In the genomic region with DNA sequence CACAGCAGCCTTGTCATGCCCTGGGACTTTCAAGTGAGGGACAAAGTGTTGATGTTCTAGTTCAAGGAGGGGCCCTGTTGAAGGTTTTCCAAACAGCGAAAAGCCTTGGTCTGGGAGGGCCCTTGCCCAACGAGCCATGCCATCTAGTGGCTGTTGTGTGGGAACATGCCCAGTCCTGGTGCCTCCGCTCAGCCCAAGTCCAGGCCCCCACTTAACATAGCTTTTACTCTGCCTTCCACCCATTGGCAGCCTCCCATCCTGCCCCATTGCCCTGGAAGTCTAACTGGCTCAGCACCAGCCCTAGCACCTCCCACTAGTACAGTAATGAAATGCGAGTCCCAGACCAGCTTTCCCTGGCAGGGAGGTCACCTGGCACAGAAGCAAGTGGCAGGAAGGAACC, we compare ENCODE assay signal across 9 mouse cellular contexts. TPM values are rescaled to one million over a fixed set of nuclear protein-coding genes. Genes with fewer than 3 reads are reported as not detected.
DNase-seq lines count a peak whose midpoint lies in the region; ATAC-seq and TF ChIP-seq lines count a peak whose summit lies in the region.
"Had no signal": no experiment of that assay in that cellular context is flagged by ENCODE, and none has a peak within 500 bp of the region (broad histone marks: within the 10 kb centered on the region; RNA-seq: fewer than 3 reads in every experiment).

No protein-coding gene starts in this region.

- no peak for TF ChIP-seq POLR2A in spleen, adult 2 months (IDR thresholded peaks at IDR 0.05; ENCODE audit: low read depth, low read length)
- no peak for TF ChIP-seq POLR2A in brain, embryonic 14.5 days (IDR thresholded peaks at IDR 0.05; ENCODE audit: borderline replicate concordance, extremely low read depth, insufficient read depth, insufficient read length, poor library complexity, severe bottlenecking)
- TF ChIP-seq POLR2A in testis, adult 2 months (IDR thresholded peaks at IDR 0.05; ENCODE audit: control insufficient read depth, low read depth, low read length): no peak

- DNase-seq in spleen, adult 2 months (ENCODE audit: low read depth in 1 of 2, low spot score in 2 of 2): peak in 1 of 2 experiments; percentile 31
- no peak for DNase-seq in spleen, adult 18-20 months
- DNase-seq in brain, embryonic 14.5 days (ENCODE audit: low read depth): peak; percentile 72
- DNase-seq in gastrocnemius, postnatal 14 days: peak; percentile 71
- peak; percentile 90 for DNase-seq in kidney, adult 18-20 months
- peak; percentile 68 for DNase-seq in lung, embryonic 14.5 days

- no peaks in the 10 kb centered on the region for H3K36me3 ChIP-seq in spleen, adult 2 months (ENCODE audit: control insufficient read depth, insufficient read depth, low read length)
- no peaks in the 10 kb centered on the region for H3K36me3 ChIP-seq in lung, embryonic 14.5 days (ENCODE audit: insufficient read depth)
- H3K36me3 ChIP-seq in testis, adult 2 months (ENCODE audit: control insufficient read depth, insufficient read depth, low read length): no peaks in the 10 kb centered on the region
- H3K36me3 ChIP-seq: neural tube, embryonic 12.5 days had no signal

- 26% methylated on average over 4 of the region's 4 CpGs for WGBS in spleen, adult 2 months
- WGBS in lung, embryonic 14.5 days: 14% methylated on average over 4 of the region's 4 CpGs

- peaks cover 7% of the 10 kb centered on the region; the same call in 1 of the 2 replicates for H3K4me1 ChIP-seq in spleen, adult 2 months (ENCODE audit: control insufficient read depth, insufficient read depth, insufficient read length)
- H3K4me1 ChIP-seq in lung, embryonic 14.5 days (ENCODE audit: insufficient read depth): 0 out of 2 replicates have a peak, but pooled peaks cover 6% of the 10 kb centered on the region
- no peaks in the 10 kb centered on the region; the same call in 1 of the 2 replicates for H3K4me1 ChIP-seq in testis, adult 2 months (ENCODE audit: control insufficient read depth, insufficient read depth, low read length)
- H3K4me1 ChIP-seq: neural tube, embryonic 12.5 days had no signal

- no peak overlapping the region for H3K4me2 ChIP-seq in lung, embryonic 14.5 days
- H3K4me2 ChIP-seq: neural tube, embryonic 12.5 days had no signal

- H3K9ac ChIP-seq in lung, embryonic 14.5 days: no peak overlapping the region
- H3K9ac ChIP-seq: neural tube, embryonic 12.5 days had no signal

- peak; percentile 42; the same call in 1 of the 2 replicates for TF ChIP-seq CTCF in spleen, adult 2 months (IDR thresholded peaks at IDR 0.05; ENCODE audit: extremely low read depth, insufficient read depth, insufficient read length, insufficient replicate concordance)
- TF ChIP-seq CTCF in brain, embryonic 14.5 days (IDR thresholded peaks at IDR 0.05; ENCODE audit: borderline replicate concordance, extremely low read depth, insufficient read depth, insufficient read length): peak; percentile 42; the same call in 1 of the 2 replicates
- peak; percentile 68 for TF ChIP-seq CTCF in lung, embryonic 14.5 days (IDR thresholded peaks at IDR 0.05; ENCODE audit: low read depth)
- peak; percentile 42; the same call in 1 of the 2 replicates for TF ChIP-seq CTCF in testis, adult 2 months (IDR thresholded peaks at IDR 0.05; ENCODE audit: control insufficient read depth, insufficient read depth, insufficient replicate concordance, low read depth, low read length)

- peak; percentile 45 for ATAC-seq in lung, embryonic 14.5 days (ENCODE audit: insufficient read depth)

- intact Hi-C loops in gastrocnemius, postnatal 14 days (cut with DNase I; ENCODE audit: low total_unique reads): no loop called here

- H3K4me3 ChIP-seq in spleen, adult 2 months (ENCODE audit: extremely low read depth, insufficient read depth, insufficient read length): no peak overlapping the region
- H3K4me3 ChIP-seq in lung, embryonic 14.5 days (ENCODE audit: low read depth, low read length): no peak overlapping the region
- H3K4me3 ChIP-seq in testis, adult 2 months (ENCODE audit: control insufficient read depth, low read depth, low read length): no peak overlapping the region
- H3K4me3 ChIP-seq: erythroblast, embryonic 14.5 days; neural tube, embryonic 12.5 days had no signal

- H3K9me3 ChIP-seq in lung, embryonic 14.5 days (ENCODE audit: low read depth, low read length): no peaks in the 10 kb centered on the region
- H3K9me3 ChIP-seq: neural tube, embryonic 12.5 days had no signal

- no peaks in the 10 kb centered on the region for H3K27me3 ChIP-seq in spleen, adult 2 months (ENCODE audit: control insufficient read depth, insufficient read depth, low read length)
- H3K27me3 ChIP-seq in lung, embryonic 14.5 days (ENCODE audit: insufficient read depth, low read length): no peaks in the 10 kb centered on the region
- no peaks in the 10 kb centered on the region for H3K27me3 ChIP-seq in testis, adult 2 months (ENCODE audit: control insufficient read depth, insufficient read depth, low read length)
- H3K27me3 ChIP-seq: neural tube, embryonic 12.5 days had no signal

- no peak overlapping the region for H3K27ac ChIP-seq in spleen, adult 2 months (ENCODE audit: insufficient read depth, low read length)
- no peak overlapping the region for H3K27ac ChIP-seq in lung, embryonic 14.5 days (ENCODE audit: low read depth)
- no peak overlapping the region for H3K27ac ChIP-seq in testis, adult 2 months (ENCODE audit: control insufficient read depth, insufficient read depth, low read depth, low read length)
- H3K27ac ChIP-seq: neural tube, embryonic 12.5 days had no signal

RNA-seq across cellular contexts. Expression of a gene that starts 3.2 kb away (rescaled TPM):
- 8.5 and 8.6 TPM in 2 replicates for polyA plus RNA-seq in spleen, adult 2 months (2012; rRNA removed)
- 10.7 and 12.2 TPM in 2 replicates for polyA plus RNA-seq in brain, embryonic 14.5 days (2012; rRNA removed)
- total RNA-seq in gastrocnemius, postnatal 14 days (2021): 1 to 10 TPM; 5.5 to 6.7 TPM
- 16.9 and 18.0 TPM in 2 replicates for polyA plus RNA-seq in lung, embryonic 14.5 days (2014; fragmentation: Nextera tagmentation; extraction: Ambion mirVana)
- 6.3 and 8.1 TPM in 2 replicates for polyA plus RNA-seq in testis, adult 2 months (2012; rRNA removed)

RNA-seq across cellular contexts. Expression of a gene that starts 25.0 kb away (rescaled TPM):
- polyA plus RNA-seq in spleen, adult 2 months (2012; rRNA removed): 187 and 226 TPM in 2 replicates
- polyA plus RNA-seq in brain, embryonic 14.5 days (2012; rRNA removed): 36.8 and 44.7 TPM in 2 replicates
- 1 to 10 TPM; 7.8 to 9.1 TPM for total RNA-seq in gastrocnemius, postnatal 14 days (2021)
- 48.9 and 54.0 TPM in 2 replicates for polyA plus RNA-seq in lung, embryonic 14.5 days (2014; fragmentation: Nextera tagmentation; extraction: Ambion mirVana)
- polyA plus RNA-seq in testis, adult 2 months (2012; rRNA removed): 240 and 255 TPM in 2 replicates

Comparison
In these comparisons a context has a peak if more than half of its experiments do, and no peak if none do; other contexts are left out.
1. DNase-seq: peak in brain, embryonic 14.5 days (single experiment), gastrocnemius, postnatal 14 days (single experiment), kidney, adult 18-20 months (single experiment) and lung, embryonic 14.5 days (single experiment); none in spleen, adult 18-20 months (0 of 2).
2. Peak in every context shown above with its lines, with median percentiles within 50 percentile points of each other: CTCF ChIP-seq.